Mouse (Mus musculus): Measurements from ENCODE around the gene Poln. TPM values are rescaled to one million over a fixed set of nuclear protein-coding genes. Genes with fewer than 3 reads are reported as not detected.

The Poln gene
- polyA plus RNA-seq, 1 experiment, result 0.04 TPM

GRCm38 (mm10) chr5:34014652-34015051 lies 154.6 kb downstream of the Poln start:
- Histone ChIP-seq H3K4me3 (no peak overlapping the region), H3K79me2 (ENCODE audit: control insufficient read depth, insufficient read depth) (no peaks in the 10 kb centered on the region), H3K27me3 (ENCODE audit: control insufficient read depth, insufficient read depth, insufficient read length) (peaks cover 12% of the 10 kb centered on the region), H3K4me2 (ENCODE audit: low read depth) (no peak overlapping the region), H3ac (ENCODE audit: control insufficient read depth, insufficient read length) (no peak overlapping the region), H3K36me3 (ENCODE audit: control insufficient read depth, insufficient read depth) (no peaks in the 10 kb centered on the region)
- TF ChIP-seq USF1 (IDR thresholded peaks at IDR 0.05; ENCODE audit: low read depth) (no peak), REST (IDR thresholded peaks at IDR 0.05; ENCODE audit: insufficient read depth, insufficient read length) (no peak), MYOD1 (IDR thresholded peaks at IDR 0.05; ENCODE audit: control insufficient read depth in 1 of 3, insufficient read length in 2 of 3, low read depth in 2 of 3) (no peak), TCF12 (IDR thresholded peaks at IDR 0.05; ENCODE audit: insufficient read depth, poor library complexity, severe bottlenecking) (no peak), CEBPB (IDR thresholded peaks at IDR 0.05; ENCODE audit: insufficient read depth, poor library complexity, severe bottlenecking) (no peak)

- no peak overlapping the region for H3K4me3 ChIP-seq
- no peak for TF ChIP-seq MYOG (IDR thresholded peaks at IDR 0.05; ENCODE audit: control insufficient read depth in 1 of 3, insufficient read depth in 1 of 3, insufficient read length in 2 of 3, low read depth in 2 of 3)
- TF ChIP-seq TCF12 (IDR thresholded peaks at IDR 0.05; ENCODE audit: insufficient read depth, poor library complexity, severe bottlenecking), result no peak
- TF ChIP-seq MAX (IDR thresholded peaks at IDR 0.05; ENCODE audit: low read depth), result no peak
- TF ChIP-seq MYOD1 (IDR thresholded peaks at IDR 0.05; ENCODE audit: control insufficient read depth in 1 of 3, insufficient read length in 2 of 3, low read depth in 2 of 3), result no peak
- TF ChIP-seq CEBPB (IDR thresholded peaks at IDR 0.05; ENCODE audit: insufficient read depth, poor library complexity, severe bottlenecking), result no peak
- TF ChIP-seq E2F4 (IDR thresholded peaks at IDR 0.05; ENCODE audit: insufficient read depth), result no peak
- TF ChIP-seq REST (IDR thresholded peaks at IDR 0.05; ENCODE audit: insufficient read depth, insufficient read length), result no peak
- no peak for TF ChIP-seq USF1 (IDR thresholded peaks at IDR 0.05; ENCODE audit: low read depth)
- no peak for TF ChIP-seq SRF (IDR thresholded peaks at IDR 0.05; ENCODE audit: control insufficient read depth, insufficient read length, low read depth)
- no peak for TF ChIP-seq POLR2AphosphoS2 (IDR thresholded peaks at IDR 0.05; ENCODE audit: insufficient read length, low read depth)
- TF ChIP-seq POLR2A (IDR thresholded peaks at IDR 0.05; ENCODE audit: insufficient read length, low read depth), result no peak
- H3K4me2 ChIP-seq (ENCODE audit: low read depth), result no peak overlapping the region
- no peak overlapping the region for H3ac ChIP-seq (ENCODE audit: control insufficient read depth, insufficient read length)
- H3K27me3 ChIP-seq (ENCODE audit: control insufficient read depth, insufficient read depth, insufficient read length), result peaks cover 18% of the 10 kb centered on the region
- no peaks in the 10 kb centered on the region for H3K79me2 ChIP-seq (ENCODE audit: control insufficient read depth, insufficient read depth)
- no peaks in the 10 kb centered on the region for H3K36me3 ChIP-seq (ENCODE audit: control insufficient read depth, insufficient read depth)
These were observed 161.8 kb downstream of the Poln start for GRCm38 (mm10) chr5:34007392-34007941.

- no peaks in the 10 kb centered on the region for H3K79me2 ChIP-seq (ENCODE audit: control insufficient read depth, insufficient read depth)
- no peak overlapping the region for H3K4me3 ChIP-seq
- peaks cover 18% of the 10 kb centered on the region for H3K27me3 ChIP-seq (ENCODE audit: control insufficient read depth, insufficient read depth, insufficient read length)
- TF ChIP-seq SRF (IDR thresholded peaks at IDR 0.05; ENCODE audit: control insufficient read depth, insufficient read length, low read depth) (no peak), POLR2A (IDR thresholded peaks at IDR 0.05; ENCODE audit: insufficient read length, low read depth) (no peak), TCF3 (IDR thresholded peaks at IDR 0.05; ENCODE audit: insufficient read length, low read depth) (no peak), MYOG (IDR thresholded peaks at IDR 0.05; ENCODE audit: control insufficient read depth in 1 of 3, insufficient read depth in 1 of 3, insufficient read length in 2 of 3, low read depth in 2 of 3) (no peak), CEBPB (IDR thresholded peaks at IDR 0.05; ENCODE audit: insufficient read depth, poor library complexity, severe bottlenecking) (no peak), USF1 (IDR thresholded peaks at IDR 0.05; ENCODE audit: low read depth) (no peak), MAX (IDR thresholded peaks at IDR 0.05; ENCODE audit: low read depth) (no peak), POLR2AphosphoS2 (IDR thresholded peaks at IDR 0.05; ENCODE audit: insufficient read length, low read depth) (no peak), REST (IDR thresholded peaks at IDR 0.05; ENCODE audit: insufficient read depth, insufficient read length) (no peak), E2F4 (IDR thresholded peaks at IDR 0.05; ENCODE audit: insufficient read depth) (no peak), MYOD1 (IDR thresholded peaks at IDR 0.05; ENCODE audit: control insufficient read depth in 1 of 3, insufficient read length in 2 of 3, low read depth in 2 of 3) (no peak), TCF12 (IDR thresholded peaks at IDR 0.05; ENCODE audit: insufficient read depth, poor library complexity, severe bottlenecking) (no peak)
- H3K36me3 ChIP-seq (ENCODE audit: control insufficient read depth, insufficient read depth), result no peaks in the 10 kb centered on the region
- no peak overlapping the region for H3ac ChIP-seq (ENCODE audit: control insufficient read depth, insufficient read length)
- no peak overlapping the region for H3K4me2 ChIP-seq (ENCODE audit: low read depth)
These were observed 162.4 kb downstream of the Poln start for GRCm38 (mm10) chr5:34006832-34007231.

GRCm38 (mm10) chr5:34004618-34005017 lies 164.6 kb downstream of the Poln start:
- H3K36me3 ChIP-seq (ENCODE audit: control insufficient read depth, insufficient read depth), result no peaks in the 10 kb centered on the region
- no peak overlapping the region for H3K4me3 ChIP-seq
- H3K79me2 ChIP-seq (ENCODE audit: control insufficient read depth, insufficient read depth), result no peaks in the 10 kb centered on the region
- H3K27me3 ChIP-seq (ENCODE audit: control insufficient read depth, insufficient read depth, insufficient read length), result peaks cover 20% of the 10 kb centered on the region
- H3K4me2 ChIP-seq (ENCODE audit: low read depth), result no peak overlapping the region
- H3ac ChIP-seq (ENCODE audit: control insufficient read depth, insufficient read length), result no peak overlapping the region
- no peak for TF ChIP-seq MYOG (IDR thresholded peaks at IDR 0.05; ENCODE audit: control insufficient read depth in 1 of 3, insufficient read depth in 1 of 3, insufficient read length in 2 of 3, low read depth in 2 of 3)
- no peak for TF ChIP-seq MYOD1 (IDR thresholded peaks at IDR 0.05; ENCODE audit: control insufficient read depth in 1 of 3, insufficient read length in 2 of 3, low read depth in 2 of 3)
- TF ChIP-seq TCF12 (IDR thresholded peaks at IDR 0.05; ENCODE audit: insufficient read depth, poor library complexity, severe bottlenecking), result no peak
- TF ChIP-seq POLR2AphosphoS2 (IDR thresholded peaks at IDR 0.05; ENCODE audit: insufficient read length, low read depth), result no peak
- TF ChIP-seq SRF (IDR thresholded peaks at IDR 0.05; ENCODE audit: control insufficient read depth, insufficient read length, low read depth), result no peak
- TF ChIP-seq MAX (IDR thresholded peaks at IDR 0.05; ENCODE audit: low read depth), result no peak
- no peak for TF ChIP-seq CEBPB (IDR thresholded peaks at IDR 0.05; ENCODE audit: insufficient read depth, poor library complexity, severe bottlenecking)
- TF ChIP-seq E2F4 (IDR thresholded peaks at IDR 0.05; ENCODE audit: insufficient read depth), result no peak
- TF ChIP-seq USF1 (IDR thresholded peaks at IDR 0.05; ENCODE audit: low read depth), result no peak
- TF ChIP-seq POLR2A (IDR thresholded peaks at IDR 0.05; ENCODE audit: insufficient read length, low read depth), result no peak
- TF ChIP-seq REST (IDR thresholded peaks at IDR 0.05; ENCODE audit: insufficient read depth, insufficient read length), result no peak
- no peak for TF ChIP-seq TCF3 (IDR thresholded peaks at IDR 0.05; ENCODE audit: insufficient read length, low read depth)

Data from myocyte (in vitro differentiated cells).